Mouse (Mus musculus) kidney, postnatal 25 days (tissue): ENCODE measurements around the gene Erh.

Experiments
- DNase-seq, 2 experiments: peaks; one replicate each; pipeline ENCODE4 v3.0.0; 2021; ENCODE audit warnings: mixed read lengths in 2 of 2

Erh gene

DNA sequence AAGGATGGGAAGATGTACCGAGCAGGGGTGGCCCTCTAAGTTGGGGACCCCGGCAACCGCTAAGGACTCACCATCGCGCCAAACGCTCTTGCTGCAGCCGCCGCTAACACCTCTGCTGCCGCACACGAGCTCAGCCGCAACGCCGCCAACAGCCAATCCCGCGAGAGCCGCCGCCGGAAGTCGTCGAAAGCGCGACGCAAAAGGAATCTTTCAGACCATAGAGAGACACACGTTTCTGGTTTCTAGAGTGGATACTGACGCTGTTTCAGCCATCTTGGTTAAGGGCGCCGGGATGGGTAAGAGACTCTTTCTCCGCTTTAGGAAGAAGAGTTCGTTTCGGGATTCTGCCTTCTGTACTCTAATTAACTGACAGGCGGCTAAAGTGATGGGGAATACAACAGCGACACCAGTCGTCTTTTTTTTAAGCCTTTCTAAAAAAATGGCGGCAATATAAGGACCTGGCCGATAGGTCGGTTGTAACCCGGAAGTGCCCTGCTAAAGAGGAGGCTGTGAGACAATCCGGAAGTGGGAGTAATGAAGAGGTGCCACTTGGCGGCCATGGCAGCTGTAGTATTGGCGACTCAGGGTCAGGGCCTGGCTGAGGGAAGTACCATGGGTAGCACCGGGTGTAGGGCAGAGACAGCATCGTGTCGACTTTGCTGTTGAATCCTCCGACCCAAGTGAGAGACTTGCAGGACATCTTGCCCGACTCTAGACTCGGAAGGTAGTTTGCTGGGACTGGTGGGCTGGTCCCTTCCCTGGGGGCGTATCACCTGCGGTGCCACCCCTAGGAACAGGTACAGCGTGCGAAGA, at the start of gene Erh, which contains the start of gene Slc39a9:
Gene Erh, minus strand, starts transcription at position 649 of the 813 bp plus-strand sequence.
Gene Slc39a9, plus strand, starts transcription at position 191 of the 813 bp plus-strand sequence.
- DNase-seq = peak; percentile 93 to 97

GRCm38 (mm10) chr12:80693700-80694099, 49.6 kb upstream of the Erh start:
- no peak for DNase-seq

DNA sequence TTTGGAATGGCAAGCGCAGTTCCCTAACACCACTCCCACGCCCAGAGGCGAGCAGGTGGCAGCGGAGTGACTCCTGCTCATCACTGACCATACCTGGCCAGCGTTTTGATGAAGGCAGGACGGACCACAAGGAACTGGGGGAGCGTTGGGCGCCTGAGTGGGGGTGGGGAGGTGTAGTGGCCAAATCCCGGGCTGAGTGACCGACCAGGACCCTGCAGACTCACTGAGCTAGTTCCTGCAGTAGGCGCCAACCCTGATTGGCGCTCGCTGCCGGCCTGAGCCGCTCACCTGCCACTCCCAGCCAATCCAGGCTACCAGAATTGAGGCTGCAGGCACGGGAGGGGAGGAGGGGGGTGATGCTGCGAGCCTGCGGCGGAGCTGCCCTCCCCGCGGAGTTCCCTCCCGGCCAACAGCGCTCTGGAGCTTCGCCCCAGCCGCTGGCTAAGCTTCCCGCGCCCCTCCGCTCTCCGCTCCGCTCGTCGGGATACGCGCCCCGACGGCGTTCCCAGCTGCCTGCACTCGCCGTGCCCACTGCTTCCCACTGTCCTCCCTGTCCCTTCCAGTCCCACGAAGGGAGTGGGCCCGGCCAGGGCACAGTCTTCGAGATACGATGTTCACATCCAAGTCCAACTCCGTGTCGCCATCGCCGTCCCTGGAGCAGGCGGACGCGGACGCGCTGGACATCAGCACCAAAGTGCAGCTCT, 48.3 kb upstream of the Erh start, which contains the start of gene Plekhd1:
Gene Plekhd1, plus strand, starts transcription at position 323 of the 704 bp plus-strand sequence.
- peak; percentile 70 to 93 for DNase-seq

DNA sequence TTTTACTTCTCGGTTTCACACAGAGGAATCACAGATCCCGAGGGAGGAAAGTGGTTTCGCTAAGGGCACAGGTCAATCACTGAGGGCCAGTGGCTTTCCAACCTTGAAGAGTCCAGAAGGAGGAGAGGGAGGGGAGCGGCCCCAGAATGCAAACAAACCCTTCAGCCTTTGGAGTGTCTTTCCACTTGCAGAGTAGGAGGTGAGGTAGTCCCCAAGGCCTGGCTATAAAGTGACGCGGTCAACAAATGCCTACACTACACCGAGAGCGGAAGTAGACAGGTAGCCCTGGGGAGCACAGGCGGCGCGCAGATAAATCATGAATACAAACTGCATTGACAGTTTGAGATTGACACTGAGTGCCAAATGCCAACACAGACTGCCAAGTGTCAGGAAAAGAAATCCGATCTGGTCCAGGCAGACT, 47.5 kb upstream of the Erh start:
- DNase-seq = peak; percentile 14 to 54

DNA sequence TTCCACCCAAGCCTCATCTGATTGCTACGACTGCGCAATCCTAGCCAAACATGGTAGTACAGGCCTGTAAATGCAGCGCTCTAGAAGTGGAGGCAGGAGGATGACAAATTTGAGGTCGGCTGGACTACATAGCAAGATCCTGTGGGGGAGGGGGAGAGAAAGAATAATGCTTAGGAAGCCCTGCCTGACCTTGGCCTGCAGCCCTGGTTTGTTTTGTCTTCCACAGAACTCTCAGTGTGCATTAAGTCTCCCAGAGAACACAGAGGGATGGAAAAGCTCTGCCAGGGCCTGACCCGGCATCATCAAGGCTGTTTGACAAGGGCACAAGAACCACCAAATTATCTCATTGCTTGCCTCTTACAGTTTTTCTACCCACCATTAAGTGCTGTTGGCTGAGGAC, 45.6 kb upstream of the Erh start:
- DNase-seq = no peak

DNA sequence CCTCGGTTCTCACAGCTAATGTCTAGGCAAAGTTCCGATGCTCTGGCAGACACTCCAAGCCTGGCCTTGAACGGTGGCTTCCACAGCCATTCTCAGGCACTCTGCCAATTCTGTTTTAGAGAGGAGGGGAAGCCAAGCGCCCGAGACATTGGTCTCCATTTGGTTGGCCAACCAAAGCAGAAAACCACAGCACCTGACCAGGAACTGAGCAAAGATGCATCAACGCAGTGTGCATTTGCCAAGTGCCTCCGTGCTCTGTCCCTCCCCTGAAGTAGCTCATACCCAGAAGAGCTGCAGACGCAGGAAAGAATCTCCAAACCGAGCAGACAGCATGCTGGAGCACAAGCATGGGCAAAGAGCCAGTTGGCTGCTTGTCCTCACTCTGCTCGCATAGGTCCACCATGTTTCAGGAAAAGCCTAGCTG, 43.7 kb upstream of the Erh start:
- DNase-seq = peak; percentile 39 to 71

- DNase-seq = no peak
Observed at GRCm38 (mm10) chr12:80684316-80684715, 40.2 kb upstream of the Erh start.

DNA sequence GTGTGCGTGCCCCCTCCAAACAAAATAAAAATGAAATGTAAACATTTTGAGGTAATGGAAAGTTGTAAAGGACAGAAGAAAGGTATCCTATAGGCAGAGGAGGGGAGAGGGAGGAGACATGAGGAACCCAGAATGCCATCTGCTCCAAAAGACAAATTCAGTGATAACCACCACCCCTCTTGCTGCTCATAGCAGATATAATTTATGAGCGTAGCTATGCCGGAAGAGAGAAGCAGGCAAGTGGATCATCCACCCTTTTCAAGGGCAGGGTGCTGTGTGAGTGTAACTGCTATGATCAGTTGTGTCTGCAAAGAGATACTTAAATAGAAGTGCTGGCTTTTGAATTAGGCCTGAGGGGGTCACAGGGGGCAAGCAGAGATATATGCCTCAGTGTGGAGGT, 39.4 kb upstream of the Erh start:
- DNase-seq = no peak

- peak in 1 of 2 experiments; percentile 43 for DNase-seq
Observed at GRCm38 (mm10) chr12:80681340-80681739, 37.2 kb upstream of the Erh start.

GRCm38 (mm10) chr12:80673170-80673569, 29.0 kb upstream of the Erh start:
- peak; percentile 61 to 72 for DNase-seq

DNA sequence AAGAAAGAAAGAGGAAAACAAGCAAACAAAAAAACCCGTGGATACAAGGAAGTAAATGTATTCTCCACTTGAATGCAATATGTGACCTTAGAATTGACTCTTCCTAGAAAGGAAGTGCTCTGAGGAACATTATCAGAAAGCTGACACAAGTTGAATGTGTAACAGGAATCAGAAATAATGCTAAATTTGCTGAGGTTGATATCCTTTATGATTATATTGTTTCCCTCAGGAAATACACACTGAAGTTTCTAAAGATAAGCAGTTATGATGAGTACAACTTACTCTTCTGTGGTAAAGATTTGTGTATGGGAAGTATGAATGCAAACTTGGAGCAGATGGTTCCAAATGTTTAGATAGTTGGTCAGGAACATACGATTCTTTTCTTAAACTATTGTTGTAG, 24.2 kb upstream of the Erh start:
- DNase-seq = no peak

- DNase-seq = no peak
Observed at GRCm38 (mm10) chr12:80663935-80664334, 19.8 kb upstream of the Erh start.

DNA sequence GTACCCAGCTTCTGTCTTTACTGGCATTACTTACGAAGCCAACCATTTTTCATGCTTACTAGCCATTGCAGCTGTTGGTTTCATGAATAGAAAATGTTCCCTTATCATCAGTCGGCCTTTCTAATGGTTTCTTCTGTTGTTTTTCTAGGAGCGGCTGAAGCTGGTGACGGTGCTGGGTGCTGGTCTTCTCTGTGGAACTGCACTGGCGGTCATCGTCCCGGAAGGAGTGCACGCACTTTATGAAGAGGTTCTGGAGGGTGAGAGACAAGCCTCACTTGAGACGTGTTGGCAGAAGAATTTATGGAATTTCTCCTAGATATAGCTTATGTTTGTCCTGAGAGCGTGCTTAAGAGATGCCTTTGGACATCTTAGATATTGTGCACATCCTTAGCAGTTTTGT, 18.2 kb upstream of the Erh start:
- DNase-seq = no peak

- no peak for DNase-seq
Observed at GRCm38 (mm10) chr12:80658661-80659060, 14.5 kb upstream of the Erh start.

DNA sequence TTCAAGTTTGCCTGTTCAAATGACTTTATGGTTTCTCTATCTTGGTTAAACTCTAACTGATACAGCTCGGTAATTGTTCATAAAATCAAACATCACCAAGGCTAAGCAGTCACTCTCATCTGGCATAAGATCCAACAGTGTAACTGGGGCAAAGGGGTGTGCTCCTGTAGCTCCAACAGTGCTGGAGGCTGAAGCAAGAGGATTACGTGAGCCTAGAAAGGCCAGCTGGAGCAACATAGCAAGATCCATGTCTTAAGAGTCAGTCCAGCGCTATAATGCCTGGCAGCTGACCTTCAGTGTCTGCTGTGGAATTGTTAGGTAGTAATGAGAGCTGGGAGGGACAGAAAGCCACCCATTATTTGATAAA, 10.5 kb upstream of the Erh start:
- peak in 1 of 2 experiments; percentile 40 for DNase-seq

- DNase-seq = peak; percentile 30 to 74
Observed at GRCm38 (mm10) chr12:80653951-80654658, 10.0 kb upstream of the Erh start.

DNA sequence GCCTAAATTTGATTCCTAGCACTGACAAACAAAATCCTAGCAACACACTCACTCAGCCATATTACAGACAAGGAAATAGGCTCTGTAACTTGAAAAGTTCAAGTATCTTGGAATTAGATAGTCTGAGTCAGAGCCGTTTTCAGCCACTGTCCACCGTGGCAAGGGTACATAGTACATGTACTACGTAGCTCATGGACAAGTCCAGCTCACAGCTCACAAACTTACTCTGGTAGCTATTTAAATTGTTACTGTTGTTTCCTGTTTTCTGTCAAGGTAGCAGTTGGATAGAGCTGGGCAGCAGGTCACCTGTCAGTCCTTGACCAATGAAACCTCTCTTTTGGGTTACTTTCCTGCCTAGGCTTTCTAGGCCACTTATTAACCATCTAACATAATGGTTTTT, 2.2 kb upstream of the Erh start:
- no peak for DNase-seq

- DNase-seq = no peak
Observed at GRCm38 (mm10) chr12:80644506-80644868, 346 bp upstream of the Erh start.

DNA sequence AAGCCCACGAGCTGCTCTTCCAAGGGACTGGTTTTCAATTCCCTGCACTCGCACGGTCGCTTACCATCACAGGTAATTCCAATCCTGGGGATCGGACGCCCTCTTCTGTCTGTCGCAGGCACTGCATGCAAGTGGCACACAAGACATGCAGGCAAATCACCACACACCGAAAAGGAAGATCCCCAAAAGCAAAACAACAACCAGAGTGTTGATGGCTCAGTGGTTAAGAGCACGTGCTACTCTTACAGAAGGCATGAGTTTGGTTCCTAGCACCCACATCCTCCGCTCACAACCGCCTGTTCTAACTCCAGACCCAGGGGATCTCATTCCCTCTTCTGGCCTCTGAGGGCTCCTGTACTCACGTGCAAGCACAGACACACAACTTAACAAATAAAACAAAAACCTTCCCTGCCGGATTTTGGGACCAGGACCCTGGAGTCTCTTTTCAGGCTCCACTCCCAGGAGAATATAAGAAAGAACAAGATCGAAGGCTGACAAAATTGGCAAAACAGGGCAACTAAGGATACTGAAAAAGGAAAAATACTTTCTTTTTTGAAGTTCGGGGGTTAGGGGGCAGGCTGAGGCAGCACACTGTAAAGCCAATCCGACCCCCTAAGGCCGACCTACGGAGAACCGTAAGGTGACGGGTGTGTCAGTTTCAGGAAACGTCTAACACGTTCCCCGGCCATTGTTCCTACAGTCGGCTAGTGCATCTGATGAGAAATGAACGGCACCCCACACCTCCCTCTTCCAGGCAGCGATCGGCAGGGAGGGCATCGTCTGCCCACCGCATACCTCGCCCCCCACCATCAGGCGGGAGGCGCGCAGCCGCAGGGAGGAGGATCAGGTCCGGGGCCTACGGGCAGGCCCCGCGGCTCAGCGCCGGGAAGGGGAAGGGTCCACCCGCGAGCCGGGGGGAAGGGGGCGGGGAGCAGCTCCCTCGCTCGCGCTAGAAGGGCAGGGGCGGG, 1.1 kb downstream of the Erh start:
- peak; percentile 60 to 68 for DNase-seq

- DNase-seq = peak in 1 of 2 experiments; percentile 39
Observed at GRCm38 (mm10) chr12:80631790-80632189, 12.4 kb downstream of the Erh start.

- peak in 1 of 2 experiments; percentile 6 for DNase-seq
Observed at GRCm38 (mm10) chr12:80620501-80620900, 23.6 kb downstream of the Erh start.
